Mouse (Mus musculus) right cerebral cortex, postnatal 10 days (tissue): ENCODE results near the gene Arpc3.
"Not testable (repeated sequence)": the region's sequence is repeated elsewhere in the genome, so short reads cannot be mapped to it uniquely, and the experiment has no call there.

ENCODE experiments used
- DNase-seq, 2 experiments: peaks; one replicate each; pipeline ENCODE4 v3.0.0; 2021; ENCODE audit warnings: low spot score in 2 of 2

Gene Arpc3

GRCm38 (mm10) chr5:122439400-122440094 is 47.9 kb downstream of the Arpc3 start:
- DNase-seq: no peak

- no peak for DNase-seq
These were observed 48.5 kb downstream of the Arpc3 start for GRCm38 (mm10) chr5:122440095-122440630.

GRCm38 (mm10) chr5:122444492-122444891 is 52.8 kb downstream of the Arpc3 start:
- no peak for DNase-seq

- DNase-seq: no peak
These were observed 53.5 kb downstream of the Arpc3 start for GRCm38 (mm10) chr5:122445051-122445610.

- peak; percentile 52 to 62 for DNase-seq
These were observed 56.2 kb downstream of the Arpc3 start for GRCm38 (mm10) chr5:122447857-122448256.

GRCm38 (mm10) chr5:122448869-122449268 is 57.2 kb downstream of the Arpc3 start:
- peak in 1 of 2 experiments; percentile 24 for DNase-seq

- DNase-seq: peak in 1 of 2 experiments; percentile 24
These were observed 58.3 kb downstream of the Arpc3 start for GRCm38 (mm10) chr5:122449946-122450345.

GRCm38 (mm10) chr5:122450913-122451317 is 59.2 kb downstream of the Arpc3 start:
- peak in 1 of 2 experiments; percentile 32 for DNase-seq

- DNase-seq: no peak
These were observed 59.6 kb downstream of the Arpc3 start for GRCm38 (mm10) chr5:122451324-122451723.

- DNase-seq: peak in 1 of 2 experiments; percentile 22
These were observed 60.5 kb downstream of the Arpc3 start for GRCm38 (mm10) chr5:122452194-122452593.

GRCm38 (mm10) chr5:122453188-122453587 is 61.5 kb downstream of the Arpc3 start:
- DNase-seq: no peak

- peak in 1 of 2 experiments; percentile 32 for DNase-seq
These were observed 62.8 kb downstream of the Arpc3 start for GRCm38 (mm10) chr5:122454442-122454841.

GRCm38 (mm10) chr5:122454883-122455282 is 63.2 kb downstream of the Arpc3 start:
- DNase-seq: peak in 1 of 2 experiments; percentile 24

- DNase-seq: no peak
These were observed 63.9 kb downstream of the Arpc3 start for GRCm38 (mm10) chr5:122455584-122455983.

- DNase-seq: not testable (repeated sequence)
These were observed 65.4 kb downstream of the Arpc3 start for GRCm38 (mm10) chr5:122457054-122457453.

- no peak for DNase-seq
These were observed 66.4 kb downstream of the Arpc3 start for GRCm38 (mm10) chr5:122458066-122458465.

- no peak for DNase-seq
These were observed 67.7 kb downstream of the Arpc3 start for GRCm38 (mm10) chr5:122459335-122459734.

- peak in 1 of 2 experiments; percentile 39 for DNase-seq
These were observed 69.0 kb downstream of the Arpc3 start for GRCm38 (mm10) chr5:122460656-122461055.

GRCm38 (mm10) chr5:122461431-122461830 is 69.8 kb downstream of the Arpc3 start:
- no peak for DNase-seq
